Mouse (Mus musculus) ES-E14 (cell line): ENCODE measurements at regions not wholly inside any gene's neighbourhood (a gene's known extent, or its start where the extent isn't known, plus 50 kb on each side); places are given as distances from the start of the nearest gene placed in this dataset.

Source experiments
- DNase-seq: peaks from one replicate; pipeline ENCODE4 v3.0.0-alpha.2; 2013; ENCODE audit warnings: low read depth, low spot score
- H3K27ac ChIP-seq: 2 replicates; pipeline ENCODE4 v1.5.1; 2012; ENCODE audit warnings: low read depth, mild to moderate bottlenecking, low read length, moderate library complexity, mixed read lengths; ENCODE audit not compliant: poor library complexity, insufficient read depth, severe bottlenecking
- H3K36me3 ChIP-seq: 2 replicates; pipeline ENCODE4 v1.6.1; 2012; ENCODE audit warnings: mild to moderate bottlenecking, low read length, moderate library complexity, mixed read lengths; ENCODE audit not compliant: control insufficient read depth, poor library complexity, insufficient read depth, severe bottlenecking
- H3K4me1 ChIP-seq, 2 experiments: fragments of 150-350 bp in 1 of 2; sonication (generic) in 1 of 2; 2 replicates each; pipeline ENCODE4 v1.6.1; 2012; ENCODE audit warnings: low read length in 2 of 2, mild to moderate bottlenecking in 1 of 2, mixed read lengths in 1 of 2; ENCODE audit not compliant: control insufficient read depth in 2 of 2, insufficient read depth in 2 of 2, poor library complexity in 1 of 2
- H3K4me3 ChIP-seq, 2 experiments: fragments of 150-350 bp in 1 of 2; sonication (generic) in 1 of 2; 2 replicates each; pipeline ENCODE4 v1.5.1; 2012; ENCODE audit warnings: low read length in 2 of 2, low read depth in 1 of 2, mild to moderate bottlenecking in 1 of 2, mixed read lengths in 1 of 2; ENCODE audit not compliant: insufficient read depth in 1 of 2, poor library complexity in 1 of 2, severe bottlenecking in 1 of 2
- H3K9ac ChIP-seq: 2 replicates; pipeline ENCODE4 v1.6.1; 2012; ENCODE audit warnings: low read depth, mild to moderate bottlenecking, low read length, mixed read lengths; ENCODE audit not compliant: poor library complexity, insufficient read depth, severe bottlenecking
- H3K9me3 ChIP-seq: fragments of 150-350 bp; sonication (generic); 2 replicates; pipeline ENCODE4 v1.6.1; 2012; ENCODE audit warnings: low read depth, mild to moderate bottlenecking, low read length; ENCODE audit not compliant: control insufficient read depth, insufficient read depth
- CHD2 ChIP-seq: IDR thresholded peaks from 2 replicates; pipeline ENCODE4 v1.6.1; 2014; ENCODE audit warnings: mild to moderate bottlenecking, low read depth, low read length, inconsistent platforms
- HCFC1 ChIP-seq: IDR thresholded peaks from 2 replicates; pipeline ENCODE4 v1.6.1; 2012; ENCODE audit warnings: low read length, inconsistent platforms, borderline replicate concordance; ENCODE audit not compliant: insufficient read depth
- MAFK ChIP-seq: IDR thresholded peaks from 2 replicates; pipeline ENCODE4 v1.6.1; 2014; ENCODE audit warnings: mild to moderate bottlenecking, low read depth, low read length, inconsistent platforms; ENCODE audit not compliant: insufficient read depth
- ZC3H11A ChIP-seq: IDR thresholded peaks from 2 replicates; pipeline ENCODE4 v1.6.1; 2012; ENCODE audit warnings: low read depth, mild to moderate bottlenecking, inconsistent platforms, low read length, borderline replicate concordance
- ZNF384 ChIP-seq: IDR thresholded peaks from 2 replicates; pipeline ENCODE4 v1.6.1; 2012; ENCODE audit warnings: low read depth, low read length, inconsistent platforms
- in situ Hi-C, 2 experiments: fragments of 600-800 bp; cut with MboI; formaldehyde crosslinking; loops; one replicate each; pipeline ENCODE4 v1.15.1; 2025; ENCODE audit warnings: low sequenced_read_pairs in 2 of 2, inconsistent platforms in 1 of 2; ENCODE audit not compliant: unreplicated experiment in 2 of 2

GRCm38 (mm10) chr4:34315848-34316247, 234.9 kb upstream of the Akirin2 start:
- DNase-seq: no peak
- in situ Hi-C loops: no loop called here
- TF ChIP-seq ZC3H11A (no peak), HCFC1 (no peak), ZNF384 (no peak), CHD2 (no peak), MAFK (no peak)

GRCm38 (mm10) chr4:34322841-34323240, 227.9 kb upstream of the Akirin2 start:
- no peaks in the 10 kb centered on the region for H3K36me3 ChIP-seq
- H3K9me3 ChIP-seq: no peaks in the 10 kb centered on the region
- H3K27ac ChIP-seq: no peak overlapping the region
- no peaks in the 10 kb centered on the region for H3K4me1 ChIP-seq
- TF ChIP-seq MAFK (no peak), HCFC1 (no peak), ZNF384 (no peak), CHD2 (no peak), ZC3H11A (no peak)
- no peak overlapping the region for H3K4me3 ChIP-seq
- in situ Hi-C loops: no loop called here
- DNase-seq: no peak
- no peak overlapping the region for H3K9ac ChIP-seq

More at GRCm38 (mm10) chr4:34315848-34316247, 234.9 kb upstream of the Akirin2 start:
- H3K27ac ChIP-seq: no peak overlapping the region
- no peaks in the 10 kb centered on the region for H3K9me3 ChIP-seq
- H3K36me3 ChIP-seq: no peaks in the 10 kb centered on the region
- no peak overlapping the region for H3K9ac ChIP-seq
- H3K4me3 ChIP-seq: no peak overlapping the region
- H3K4me1 ChIP-seq: no peaks in the 10 kb centered on the region

- H3K9me3 ChIP-seq: no peaks in the 10 kb centered on the region
- H3K27ac ChIP-seq: no peak overlapping the region
- no peak for DNase-seq
- H3K9ac ChIP-seq: no peak overlapping the region
- TF ChIP-seq CHD2 (no peak), HCFC1 (no peak), ZC3H11A (no peak), MAFK (no peak), ZNF384 (no peak)
- H3K4me3 ChIP-seq: no peak overlapping the region
- no peaks in the 10 kb centered on the region for H3K4me1 ChIP-seq
- H3K36me3 ChIP-seq: no peaks in the 10 kb centered on the region
- in situ Hi-C loops: no loop called here
Observed at GRCm38 (mm10) chr4:34328151-34328785, 222.5 kb upstream of the Akirin2 start.

- Histone ChIP-seq H3K4me1 (no peaks in the 10 kb centered on the region; a peak in 1 of 4 replicates), H3K9ac (no peak overlapping the region), H3K9me3 (no peaks in the 10 kb centered on the region), H3K27ac (no peak overlapping the region), H3K4me3 (no peak overlapping the region), H3K36me3 (no peaks in the 10 kb centered on the region)
- TF ChIP-seq MAFK: no peak
- TF ChIP-seq ZNF384: no peak
- no peak for TF ChIP-seq HCFC1
- no peak for TF ChIP-seq ZC3H11A
- TF ChIP-seq CHD2: no peak
- no peak for DNase-seq
- in situ Hi-C loops: no loop called here
Observed at GRCm38 (mm10) chr4:34336971-34337797, 213.6 kb upstream of the Akirin2 start.
